Mouse (Mus musculus): ENCODE data around the gene Adgrg1. TPM values are rescaled to one million over a fixed set of nuclear protein-coding genes. Genes with fewer than 3 reads are reported as not detected.
A peak's percentile ranks its signal among the peaks of the same experiment; 100 is the strongest.

Gene Adgrg1
- total RNA-seq, 2 experiments from 2014 or later: 50.3 to 115 TPM

DNA sequence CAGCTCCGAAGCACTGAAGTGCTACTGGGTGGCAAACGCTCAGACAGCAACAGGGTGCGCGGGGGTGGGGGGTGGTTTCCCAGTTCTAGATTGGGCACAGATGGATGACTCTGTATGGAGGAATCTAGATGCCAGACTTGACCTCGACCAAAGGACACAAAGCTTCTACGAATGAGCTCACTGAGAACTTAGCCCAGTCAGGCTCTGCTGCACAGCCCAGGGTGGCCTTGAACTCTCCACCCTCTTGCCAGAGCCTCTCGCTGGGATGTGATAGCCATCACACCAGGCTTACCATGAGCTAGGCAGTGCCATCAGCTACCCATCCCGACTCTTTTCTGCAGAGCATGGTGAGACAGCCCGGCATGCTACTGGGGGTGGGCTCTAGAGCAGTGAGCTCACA is 765 bp upstream of the Adgrg1 start:
- no peak for ATAC-seq (replicated peaks; ENCODE audit: poor library complexity, severe bottlenecking)

DNA sequence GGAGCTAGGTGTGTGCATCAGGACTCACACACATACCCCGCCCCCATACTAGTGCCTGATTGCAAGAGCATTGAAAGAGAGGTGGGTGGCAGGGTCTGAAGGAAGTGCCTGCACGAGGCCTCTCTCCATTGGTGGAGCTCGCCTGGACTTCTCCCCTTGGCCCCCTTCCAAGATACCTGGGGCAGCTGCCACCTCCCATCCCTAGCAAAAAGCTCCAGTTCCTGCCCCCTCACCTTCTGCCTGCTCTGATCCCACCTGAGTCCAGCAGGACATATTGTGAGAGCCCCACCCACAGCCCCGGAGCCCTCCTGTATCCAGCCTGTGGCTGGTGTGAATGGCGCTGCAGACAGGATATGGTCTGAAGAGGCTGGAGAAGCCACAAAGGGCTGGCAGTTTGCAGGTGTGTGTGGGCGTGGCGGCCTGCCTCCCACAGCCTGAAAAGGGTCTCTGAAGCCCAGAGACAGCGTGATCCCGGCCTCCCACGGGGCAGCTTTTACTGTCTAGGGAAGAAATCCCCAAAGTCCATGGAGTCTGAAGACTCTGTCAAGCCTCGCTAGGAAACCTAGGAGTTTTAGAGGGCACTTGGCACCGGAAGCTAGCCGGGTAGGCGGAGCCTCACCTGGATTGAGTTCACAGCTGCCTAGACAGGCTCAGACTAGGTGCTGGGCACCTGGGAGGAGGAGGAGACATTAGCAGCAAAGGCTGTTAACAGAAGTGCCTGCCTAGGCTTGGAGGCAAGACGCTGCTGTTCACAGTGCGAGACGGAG is 2.3 kb downstream of the Adgrg1 start:
- ATAC-seq (replicated peaks; ENCODE audit: poor library complexity, severe bottlenecking): peak; percentile 20

DNA sequence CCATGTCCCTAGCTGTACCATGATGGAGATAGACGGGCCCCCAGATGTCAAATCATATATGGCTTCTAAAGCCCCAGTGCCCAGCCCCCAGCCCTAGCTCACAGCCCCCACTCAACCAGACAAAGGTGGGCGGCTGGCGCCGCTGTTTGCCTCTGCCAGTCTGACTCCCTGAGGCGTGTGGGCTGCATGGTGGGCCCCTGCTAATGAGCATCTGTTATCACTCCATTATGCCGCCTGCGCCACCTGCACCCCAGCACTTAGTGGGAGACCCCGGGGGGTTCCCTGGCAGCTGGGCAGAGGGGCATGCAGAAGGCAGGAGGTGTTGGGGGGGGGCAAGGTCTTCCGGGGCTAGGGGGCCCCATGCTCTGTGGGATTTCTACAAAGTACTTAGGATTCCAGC is 3.6 kb downstream of the Adgrg1 start:
- no peak for ATAC-seq (replicated peaks; ENCODE audit: poor library complexity, severe bottlenecking)

DNA sequence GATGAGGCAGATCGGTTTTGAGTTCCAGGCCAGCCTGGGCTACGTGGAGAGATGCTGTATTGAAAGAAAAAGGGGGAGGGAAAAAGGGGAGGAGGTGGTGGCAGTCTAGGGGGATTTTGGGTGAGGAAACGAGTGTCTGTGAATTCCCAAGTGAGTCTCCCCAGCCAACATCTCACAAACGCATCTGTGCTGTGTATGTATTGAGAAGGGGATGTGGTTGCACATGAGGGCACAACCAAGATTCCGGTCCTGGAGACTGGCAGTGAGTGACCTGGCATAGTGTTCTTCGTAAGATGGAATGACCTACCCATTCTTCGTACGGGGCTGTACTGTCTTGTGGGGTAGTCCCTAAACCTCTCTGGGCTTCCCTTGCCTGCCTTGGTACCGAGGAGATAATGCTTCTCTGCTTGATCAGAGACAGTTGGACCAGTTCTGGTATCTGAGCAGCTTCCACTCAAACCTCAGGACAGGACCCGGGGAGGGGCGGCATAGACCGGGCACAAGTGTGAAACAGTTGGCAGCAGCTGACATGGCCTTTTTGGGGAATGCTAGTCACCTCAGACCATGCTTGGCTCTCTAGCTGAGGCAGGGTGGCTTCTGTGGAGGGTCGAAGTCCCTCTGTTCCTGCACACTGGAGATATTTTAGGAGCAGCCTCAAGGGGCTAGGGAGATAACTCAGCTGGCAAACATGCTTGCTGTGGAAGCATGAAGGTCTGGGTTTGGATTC is 4.2 kb downstream of the Adgrg1 start:
- ATAC-seq (replicated peaks; ENCODE audit: poor library complexity, severe bottlenecking): peak; percentile 36

DNA sequence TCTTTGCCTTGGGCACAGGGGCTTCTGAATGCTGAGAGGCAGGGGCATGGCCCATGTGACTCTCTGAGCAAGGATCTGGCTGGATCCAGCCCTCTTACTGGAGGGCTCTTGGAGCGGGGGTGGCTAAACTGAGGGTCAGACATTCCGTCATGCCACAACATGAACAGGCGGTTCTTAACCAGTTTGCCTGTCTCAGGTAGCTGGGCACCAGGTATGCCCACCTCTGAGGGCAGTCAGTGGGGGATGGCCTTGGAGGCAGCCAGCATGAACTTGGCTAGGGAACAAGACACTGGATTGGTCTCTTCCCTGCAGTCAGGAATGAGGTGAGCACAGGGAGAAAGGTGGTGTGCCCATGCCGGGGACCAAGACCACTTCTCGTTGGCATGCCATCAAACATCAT is 5.6 kb downstream of the Adgrg1 start:
- ATAC-seq (replicated peaks; ENCODE audit: poor library complexity, severe bottlenecking): no peak

DNA sequence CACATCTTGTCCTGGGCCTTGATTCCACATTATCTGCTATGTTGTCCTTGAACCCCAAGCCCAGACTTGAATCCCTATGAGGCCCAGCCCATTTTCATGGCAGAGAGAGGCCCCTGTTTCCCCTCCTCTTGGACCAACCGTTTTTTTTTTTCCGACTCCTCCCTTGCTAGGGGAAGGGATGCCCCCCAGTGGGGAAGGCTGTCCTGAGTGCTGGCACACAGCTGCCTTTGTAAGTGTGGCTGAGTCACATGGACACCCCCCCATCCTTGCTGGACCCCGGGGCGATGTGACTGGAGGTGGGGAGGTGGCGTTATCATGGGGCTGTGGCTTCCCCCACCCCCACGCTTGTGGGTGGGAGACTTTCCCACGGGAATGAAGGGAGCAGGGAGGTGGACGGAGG is 6.4 kb downstream of the Adgrg1 start:
- ATAC-seq (replicated peaks; ENCODE audit: poor library complexity, severe bottlenecking): no peak

DNA sequence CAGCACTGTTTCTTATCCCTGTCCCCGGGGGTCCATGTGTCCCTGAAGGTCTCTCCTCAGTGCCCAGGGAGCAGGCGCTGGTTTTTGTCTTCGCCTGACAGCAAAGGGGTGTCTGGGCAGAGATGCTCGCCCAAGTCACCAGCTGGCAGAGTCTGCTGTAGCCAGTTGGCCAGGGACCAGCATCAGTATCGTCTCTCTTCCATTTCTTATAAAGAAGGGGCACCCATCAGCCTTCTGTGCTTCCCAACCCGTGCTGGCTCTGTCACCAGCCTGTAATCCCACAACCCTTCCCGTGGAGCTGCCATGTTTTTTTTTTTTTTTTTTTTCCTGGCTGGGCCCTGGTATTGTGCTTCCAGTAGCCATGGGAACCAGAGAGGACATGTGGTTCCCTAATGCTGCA is 7.3 kb downstream of the Adgrg1 start:
- no peak for ATAC-seq (replicated peaks; ENCODE audit: poor library complexity, severe bottlenecking)

DNA sequence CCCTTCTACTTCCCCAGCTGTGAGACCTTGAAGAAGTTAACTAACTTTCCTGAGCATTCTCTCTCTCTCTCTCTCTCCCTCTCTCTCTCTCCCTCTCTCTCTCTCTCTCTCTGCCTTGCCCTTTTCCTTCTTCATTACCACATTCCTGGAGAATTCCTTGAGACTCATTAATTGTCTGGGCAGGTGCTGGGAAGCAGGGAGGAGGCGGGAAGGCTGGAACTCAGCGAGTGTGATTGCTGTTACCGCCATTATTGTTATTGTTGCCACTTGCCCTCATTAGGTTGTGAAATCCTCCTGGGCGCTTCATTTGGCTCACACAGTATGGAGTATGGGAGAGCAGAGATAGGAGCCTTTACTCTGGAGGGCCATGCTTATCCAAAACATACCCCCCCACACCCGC is 8.6 kb downstream of the Adgrg1 start:
- ATAC-seq (replicated peaks; ENCODE audit: poor library complexity, severe bottlenecking): no peak

DNA sequence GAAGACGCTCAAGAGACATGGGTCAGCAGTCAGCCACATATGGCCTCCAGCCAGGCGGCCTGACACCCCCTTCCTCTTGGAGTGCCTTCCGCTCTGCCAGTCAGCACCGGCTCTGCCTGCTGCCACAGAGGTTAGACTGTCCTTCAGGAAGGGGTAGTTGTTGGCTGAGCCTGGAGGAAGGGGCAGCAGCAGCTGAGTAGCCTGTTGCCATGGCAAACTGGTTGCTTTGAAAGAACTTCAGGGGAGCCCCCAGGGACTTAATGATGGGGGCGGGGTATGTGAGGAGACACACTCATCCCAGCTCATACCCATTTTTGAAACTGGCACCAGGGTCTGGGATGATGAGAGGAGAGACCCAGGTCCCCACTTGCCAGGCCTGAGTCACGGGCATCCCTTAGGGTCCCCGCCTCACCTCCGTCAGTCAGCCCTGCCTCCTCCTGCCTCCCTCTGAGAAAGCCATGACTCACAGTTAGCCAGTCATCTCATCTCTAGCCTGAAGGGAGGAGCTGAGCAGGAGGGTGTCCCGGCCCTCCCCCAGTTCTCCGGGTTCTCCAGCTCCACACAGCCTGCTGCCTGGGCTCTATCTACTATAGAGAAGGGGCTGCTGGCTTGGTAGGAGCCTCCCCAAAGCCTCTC is 9.4 kb downstream of the Adgrg1 start:
- ATAC-seq (replicated peaks; ENCODE audit: poor library complexity, severe bottlenecking): peak; percentile 67

DNA sequence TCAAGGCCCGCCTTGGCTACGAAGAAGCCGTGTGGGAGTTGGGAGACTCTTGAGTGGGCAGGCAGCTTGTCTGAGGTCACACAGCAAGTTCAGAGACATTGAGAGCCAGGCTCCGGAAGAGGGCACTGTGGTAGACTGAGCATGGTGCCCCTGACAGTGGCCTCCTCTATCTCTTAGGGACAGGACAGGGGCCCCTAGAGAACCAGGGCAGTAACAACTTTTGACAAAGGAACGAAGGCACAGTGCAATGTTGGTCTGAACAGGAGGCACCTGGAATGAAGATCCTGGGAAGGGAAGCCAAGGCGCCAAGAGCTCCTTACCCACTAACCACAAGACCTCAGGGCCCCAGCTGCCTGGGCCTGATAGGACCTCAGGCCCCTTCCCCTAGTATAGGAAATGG is 10.5 kb downstream of the Adgrg1 start:
- ATAC-seq (replicated peaks; ENCODE audit: poor library complexity, severe bottlenecking): peak; percentile 45

DNA sequence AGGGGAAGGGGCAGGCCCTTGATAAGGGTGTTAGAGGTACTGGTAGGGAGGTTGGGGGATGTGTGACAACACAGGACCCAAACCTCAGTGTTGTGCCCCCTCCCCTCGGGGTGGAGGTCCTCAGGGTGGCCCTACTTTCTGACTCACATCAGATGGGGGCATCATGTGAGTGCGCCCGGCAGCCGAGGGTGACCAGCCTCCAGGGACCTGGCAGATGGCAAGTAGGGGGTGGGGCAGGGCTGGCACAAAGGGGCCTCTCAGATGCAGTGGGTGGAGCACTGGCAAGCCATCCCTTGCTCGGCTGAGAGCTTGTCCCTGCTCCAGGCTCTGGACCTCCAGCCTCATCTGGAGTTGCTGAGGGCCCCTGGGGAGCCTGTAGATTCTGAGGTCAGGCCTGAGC is 12.1 kb downstream of the Adgrg1 start:
- no peak for ATAC-seq (replicated peaks; ENCODE audit: poor library complexity, severe bottlenecking)

DNA sequence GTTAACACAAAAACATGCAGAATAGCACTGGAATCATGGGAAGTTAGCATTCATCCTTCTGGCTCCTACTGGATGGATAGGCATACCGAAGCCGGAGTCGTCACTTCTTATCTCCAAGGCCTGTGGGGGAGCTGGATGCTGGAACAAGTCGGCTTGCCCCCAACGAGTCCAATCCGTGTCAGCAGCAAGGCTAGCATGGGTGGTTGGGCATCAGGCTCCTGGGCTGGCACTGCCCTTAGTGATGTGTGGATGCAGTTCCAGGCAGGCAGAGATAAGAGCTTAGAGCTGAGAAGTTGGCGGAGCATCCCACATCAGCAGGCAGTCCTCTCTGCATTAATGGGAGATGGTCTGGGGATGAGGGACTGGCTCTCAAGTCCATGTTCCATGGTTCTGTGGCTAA is 13.0 kb downstream of the Adgrg1 start:
- no peak for ATAC-seq (replicated peaks; ENCODE audit: poor library complexity, severe bottlenecking)

DNA sequence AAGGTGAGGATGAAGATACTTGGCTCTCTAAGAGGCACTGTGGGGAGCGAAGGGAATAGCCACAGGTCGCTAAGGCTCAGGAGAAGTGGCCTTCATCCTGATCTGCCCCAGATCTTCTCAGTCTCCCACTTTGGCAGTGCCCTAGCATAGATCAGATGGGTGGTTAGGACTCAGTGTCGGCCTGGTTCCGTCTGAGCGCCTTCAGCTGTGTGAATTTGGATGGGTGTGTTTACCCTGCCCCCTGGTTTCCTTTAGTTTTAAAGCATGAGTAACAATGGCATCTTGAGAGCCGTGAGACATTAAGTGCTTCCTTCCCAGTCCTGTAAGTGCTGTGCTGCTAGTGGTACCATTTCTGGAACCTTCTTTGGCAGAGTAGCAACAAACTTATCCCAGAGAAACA is 14.1 kb downstream of the Adgrg1 start:
- no peak for ATAC-seq (replicated peaks; ENCODE audit: poor library complexity, severe bottlenecking)

DNA sequence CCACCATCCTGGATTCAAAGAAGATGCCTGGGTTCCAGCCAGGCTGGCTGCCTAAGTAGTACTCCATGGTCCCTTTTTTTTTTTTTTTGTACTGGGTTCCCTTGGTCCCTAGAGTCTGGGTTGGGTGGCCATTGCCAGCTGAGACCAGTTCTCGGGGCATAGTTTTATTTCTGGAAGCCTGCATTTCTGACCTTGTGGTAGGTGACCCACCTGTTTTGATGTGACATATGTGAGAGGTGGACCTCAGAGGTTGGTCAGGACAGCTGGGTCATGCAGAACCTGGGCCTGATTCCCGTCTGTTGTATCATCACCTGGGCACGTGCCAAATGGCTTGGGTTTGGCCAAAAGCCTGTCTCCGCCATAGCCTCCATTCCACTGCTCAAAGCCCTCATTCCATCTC is 15.2 kb downstream of the Adgrg1 start:
- ATAC-seq (replicated peaks; ENCODE audit: poor library complexity, severe bottlenecking): no peak

DNA sequence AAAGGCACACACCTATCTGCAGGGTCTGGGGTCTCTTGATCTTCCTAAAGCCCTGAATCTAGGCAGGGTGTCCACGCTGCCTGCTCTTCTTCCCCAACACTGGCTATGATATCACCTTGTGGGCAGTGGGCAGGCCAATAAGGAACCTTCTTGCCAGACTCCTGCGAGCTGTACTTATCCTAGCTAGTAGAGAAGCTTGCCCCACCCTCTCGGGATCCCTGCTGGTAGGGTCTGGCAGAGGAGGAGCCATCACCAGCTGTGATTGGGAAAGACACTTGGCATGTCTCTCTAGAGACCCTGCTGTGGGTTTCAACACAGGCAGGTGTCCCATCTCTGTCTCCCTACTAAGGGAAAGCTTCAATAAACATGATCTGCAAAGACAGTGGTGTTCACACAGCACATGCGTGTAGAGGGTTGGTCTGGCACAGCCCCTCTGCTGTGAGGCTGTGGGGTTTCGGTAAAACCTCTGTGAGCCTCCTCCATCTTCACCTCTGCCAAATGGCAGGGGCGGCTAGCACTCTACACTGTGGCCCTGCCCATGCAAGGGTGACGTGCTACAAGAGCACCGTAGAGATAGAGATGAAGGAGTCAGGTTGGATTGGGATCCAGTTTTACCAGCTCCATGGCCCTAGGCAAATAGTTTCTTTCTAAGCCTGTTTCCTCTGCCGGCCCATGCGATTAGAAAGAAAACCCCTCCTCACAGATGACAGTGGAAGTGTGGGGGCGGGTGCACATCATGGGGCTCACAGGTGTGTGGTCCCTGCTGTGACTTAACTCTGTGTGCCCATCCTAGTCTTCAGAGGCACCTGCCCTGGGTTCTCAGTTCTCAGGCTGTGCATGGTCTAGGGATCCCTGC is 16.3 kb downstream of the Adgrg1 start:
- ATAC-seq (replicated peaks; ENCODE audit: poor library complexity, severe bottlenecking): peak; percentile 77

DNA sequence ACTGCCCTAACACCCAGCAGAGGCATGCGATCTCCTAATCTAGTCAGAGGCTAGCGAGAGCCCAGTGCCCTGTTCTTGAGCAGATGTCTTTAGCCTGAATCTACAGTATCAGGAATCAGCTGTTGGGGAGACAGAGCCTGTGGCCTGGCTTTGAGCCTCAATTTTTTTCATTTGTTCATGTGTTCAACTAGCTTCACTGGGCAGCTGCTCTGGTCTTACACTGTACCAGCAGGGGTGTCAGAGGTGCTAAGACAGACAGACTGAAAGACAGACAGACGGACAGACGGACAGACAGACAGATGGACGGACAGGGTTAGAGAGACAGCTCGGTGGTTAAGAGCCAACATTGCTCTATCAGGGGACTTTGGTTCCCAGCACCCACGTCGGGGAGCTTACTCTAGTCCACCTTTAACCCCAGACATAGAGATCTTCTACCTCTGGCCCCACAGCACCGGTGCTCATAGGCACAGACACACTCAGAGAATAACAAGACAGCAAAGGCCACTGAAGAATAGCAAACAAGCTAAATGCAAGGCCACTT is 17.0 kb downstream of the Adgrg1 start:
- no peak for ATAC-seq (replicated peaks; ENCODE audit: poor library complexity, severe bottlenecking)

DNA sequence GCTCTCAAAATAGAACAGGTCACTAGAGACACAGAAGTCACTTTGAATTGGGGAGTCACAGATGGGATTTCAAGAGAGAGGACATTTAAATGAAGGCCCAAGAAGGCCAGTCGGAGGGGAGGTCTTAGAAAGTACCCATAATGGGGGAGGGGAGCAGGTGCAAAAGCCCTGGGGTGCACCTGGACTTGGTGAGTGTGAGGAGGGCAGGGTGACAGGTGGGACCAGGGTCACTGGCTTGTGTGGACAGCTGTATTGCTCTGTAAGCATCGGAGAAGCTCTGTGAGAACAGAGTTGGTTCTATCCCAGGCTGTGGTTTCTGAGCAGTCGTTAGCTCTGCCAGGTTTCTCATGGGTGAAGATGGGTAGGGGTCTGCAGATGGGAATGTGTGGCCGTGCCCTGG is 17.5 kb downstream of the Adgrg1 start:
- no peak for ATAC-seq (replicated peaks; ENCODE audit: poor library complexity, severe bottlenecking)

DNA sequence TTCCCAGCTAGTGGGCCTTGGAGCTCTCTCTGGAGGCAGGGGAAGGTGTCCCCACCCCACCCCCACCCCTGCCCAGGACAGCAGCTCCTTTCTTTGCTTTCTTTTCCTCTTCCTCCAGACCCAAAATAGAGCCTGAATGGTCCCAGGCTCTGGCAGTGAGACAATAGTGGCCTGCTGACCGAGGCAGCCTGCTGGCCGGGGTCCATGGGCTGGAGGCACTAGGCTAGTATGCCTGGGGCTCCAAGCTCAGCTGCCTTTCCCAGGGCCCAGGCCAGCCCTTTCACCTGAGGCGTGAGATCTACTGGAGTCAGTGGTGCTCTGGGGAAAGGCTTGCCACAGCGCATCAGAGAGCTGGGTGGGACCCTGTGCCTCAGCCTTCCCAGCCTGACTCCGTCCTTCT is 18.0 kb downstream of the Adgrg1 start:
- no peak for ATAC-seq (replicated peaks; ENCODE audit: poor library complexity, severe bottlenecking)

DNA sequence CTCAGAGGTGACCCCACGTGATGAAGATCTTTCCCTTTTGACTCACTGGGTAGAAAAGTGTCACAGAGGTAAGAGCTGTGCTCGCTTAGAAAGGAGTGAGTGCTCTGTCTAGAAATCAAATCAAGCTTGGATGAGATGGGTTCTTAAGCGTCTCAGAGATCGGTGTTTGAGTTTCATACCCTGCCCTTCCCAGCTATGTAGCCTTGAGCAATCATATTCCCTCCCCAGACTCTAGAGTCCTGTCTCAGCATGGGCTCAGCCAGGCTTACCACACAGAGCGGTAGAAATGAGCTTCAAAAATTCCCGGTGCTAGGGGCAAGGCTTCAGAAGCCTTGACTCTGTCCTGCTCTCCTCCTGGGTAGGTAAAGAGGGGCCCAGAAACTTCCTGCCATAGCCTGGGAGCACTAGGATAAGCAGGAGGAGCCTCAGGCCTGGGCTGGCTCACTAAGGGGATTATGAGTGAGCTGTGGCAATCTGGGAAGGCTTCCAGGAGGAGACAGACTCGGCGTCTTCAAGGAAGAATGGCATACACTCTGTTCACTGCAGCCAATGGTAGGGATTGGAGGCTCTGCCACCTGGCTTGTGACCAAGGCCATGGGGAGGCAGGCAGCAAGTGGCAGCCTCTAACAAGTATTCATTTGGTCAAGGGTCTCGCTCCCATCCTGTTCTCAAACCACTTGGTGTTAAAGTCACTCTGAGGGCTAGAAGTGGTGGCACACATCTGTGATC is 18.6 kb downstream of the Adgrg1 start:
- no peak for ATAC-seq (replicated peaks; ENCODE audit: poor library complexity, severe bottlenecking)

DNA sequence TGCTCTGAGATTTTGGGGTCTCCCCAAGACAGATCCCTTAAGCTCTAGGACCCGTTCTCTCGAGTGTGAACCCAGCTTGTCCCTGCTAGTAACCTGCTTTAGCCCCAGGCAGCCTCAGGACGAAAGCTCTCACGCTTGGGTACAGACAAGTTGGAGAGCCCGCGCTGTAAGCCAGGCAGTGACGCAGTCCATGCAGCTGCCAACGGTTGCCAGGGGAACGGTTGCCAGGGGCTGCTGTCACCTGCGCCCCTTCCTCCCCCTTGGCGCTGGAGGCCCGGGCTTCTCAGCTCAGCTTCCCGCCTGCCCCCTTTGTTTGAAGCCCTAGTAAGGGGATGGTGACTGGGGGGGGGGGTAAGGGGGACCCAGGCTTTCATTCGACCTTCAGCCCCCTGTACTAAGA is 19.5 kb downstream of the Adgrg1 start:
- ATAC-seq (replicated peaks; ENCODE audit: poor library complexity, severe bottlenecking): no peak

Measured in granulocyte monocyte progenitor cell, adult 5-6 weeks (primary cell).